Mouse (Mus musculus) spleen, postnatal 36 days (tissue): Measurements from ENCODE around the gene Sertad2.

Experiments used
- DNase-seq, 2 experiments: peaks; one replicate each; pipeline ENCODE4 v3.0.0; 2022; ENCODE audit warnings: low spot score in 2 of 2, mixed read lengths in 1 of 2

Gene Sertad2

GRCm38 (mm10) chr11:20542739-20543452 lies at the start of gene Sertad2:
Gene Sertad2 (plus strand): TSS chr11:20543253.
- peak; percentile 99 for DNase-seq

GRCm38 (mm10) chr11:20493922-20494626 lies 49.0 kb upstream of the Sertad2 start:
- DNase-seq = no peak

- DNase-seq = peak; percentile 7 to 11
These were observed 42.5 kb upstream of the Sertad2 start for GRCm38 (mm10) chr11:20500516-20500915.

- DNase-seq = no peak
These were observed 41.7 kb upstream of the Sertad2 start for GRCm38 (mm10) chr11:20501160-20501955.

- DNase-seq = no peak
These were observed 29.5 kb upstream of the Sertad2 start for GRCm38 (mm10) chr11:20513574-20513973.

- DNase-seq = no peak
These were observed 28.3 kb upstream of the Sertad2 start for GRCm38 (mm10) chr11:20514757-20515156.

GRCm38 (mm10) chr11:20521321-20521720 lies 21.7 kb upstream of the Sertad2 start:
- DNase-seq = no peak

GRCm38 (mm10) chr11:20522750-20523149 lies 20.3 kb upstream of the Sertad2 start:
- no peak for DNase-seq

- no peak for DNase-seq
These were observed 18.6 kb upstream of the Sertad2 start for GRCm38 (mm10) chr11:20524435-20524834.

- DNase-seq = no peak
These were observed 17.1 kb upstream of the Sertad2 start for GRCm38 (mm10) chr11:20525909-20526308.

- DNase-seq = no peak
These were observed 15.2 kb upstream of the Sertad2 start for GRCm38 (mm10) chr11:20527901-20528300.

GRCm38 (mm10) chr11:20531682-20531991 lies 11.4 kb upstream of the Sertad2 start:
- no peak for DNase-seq

- DNase-seq = peak; percentile 30 to 43
These were observed 10.8 kb upstream of the Sertad2 start for GRCm38 (mm10) chr11:20531992-20532881.

- no peak for DNase-seq
These were observed 9.8 kb upstream of the Sertad2 start for GRCm38 (mm10) chr11:20533231-20533630.

- no peak for DNase-seq
These were observed 5.8 kb upstream of the Sertad2 start for GRCm38 (mm10) chr11:20537221-20537620.

GRCm38 (mm10) chr11:20538496-20538895 lies 4.6 kb upstream of the Sertad2 start:
- DNase-seq = no peak

- DNase-seq = no peak
These were observed 1.8 kb upstream of the Sertad2 start for GRCm38 (mm10) chr11:20541280-20541679.

- DNase-seq = peak in 1 of 2 experiments; percentile 14
These were observed 937 bp upstream of the Sertad2 start for GRCm38 (mm10) chr11:20541995-20542637.

- no peak for DNase-seq
These were observed 534 bp downstream of the Sertad2 start for GRCm38 (mm10) chr11:20543453-20544120.

GRCm38 (mm10) chr11:20544376-20544775 lies 1.3 kb downstream of the Sertad2 start:
- no peak for DNase-seq
